Mouse (Mus musculus): ENCODE measurements around the gene Zswim3. TPM values are rescaled to one million over a fixed set of nuclear protein-coding genes. Genes with fewer than 3 reads are reported as not detected.
A peak's percentile ranks its signal among the peaks of the same experiment; 100 is the strongest.
"Not testable (repeated sequence)": the region's sequence is repeated elsewhere in the genome, so short reads cannot be mapped to it uniquely, and the experiment has no call there.

Zswim3 gene
- polyA plus RNA-seq, 1 experiment from 2014 or later, result 5.4 TPM

DNA sequence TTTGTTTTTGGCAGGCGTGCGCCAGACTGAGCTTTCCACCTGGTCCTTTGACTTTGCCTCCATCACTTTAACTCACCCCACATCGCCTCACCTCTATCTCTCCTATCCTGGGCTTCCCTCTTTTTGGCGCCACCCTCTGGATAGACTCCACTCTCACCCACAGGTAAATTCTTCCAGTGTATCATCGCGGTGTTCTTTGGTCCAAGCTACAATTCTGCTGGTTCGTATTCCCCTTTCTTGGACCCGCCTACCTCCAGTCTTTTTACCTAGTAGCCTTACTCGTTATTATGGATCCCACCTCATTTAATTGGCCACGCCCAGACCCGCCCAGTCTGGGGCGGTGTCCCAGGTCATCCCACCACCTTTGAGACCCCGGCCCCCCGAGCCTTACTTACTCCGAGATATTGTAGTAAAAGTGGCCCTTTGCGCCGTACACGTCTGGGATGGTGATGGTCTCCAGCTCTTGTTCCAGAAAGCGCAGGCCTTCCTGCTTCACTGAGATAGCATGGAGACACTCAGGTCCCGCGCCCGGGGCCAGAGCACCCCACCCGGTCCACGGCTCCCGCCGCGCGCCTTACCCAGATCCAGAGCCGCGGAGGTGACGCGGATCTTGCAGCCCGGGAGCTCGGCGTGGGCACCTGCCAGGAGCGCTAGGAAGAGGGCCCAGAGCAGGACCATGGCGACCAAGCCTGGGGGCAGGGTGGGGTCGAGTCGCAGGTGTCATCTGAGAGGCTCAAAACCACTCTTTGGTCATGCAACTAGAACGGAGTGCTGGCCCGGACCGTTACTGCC lies 51.6 kb downstream of the Zswim3 start:
- H3K27ac ChIP-seq (ENCODE audit: poor library complexity, severe bottlenecking), result no peak overlapping the region

DNA sequence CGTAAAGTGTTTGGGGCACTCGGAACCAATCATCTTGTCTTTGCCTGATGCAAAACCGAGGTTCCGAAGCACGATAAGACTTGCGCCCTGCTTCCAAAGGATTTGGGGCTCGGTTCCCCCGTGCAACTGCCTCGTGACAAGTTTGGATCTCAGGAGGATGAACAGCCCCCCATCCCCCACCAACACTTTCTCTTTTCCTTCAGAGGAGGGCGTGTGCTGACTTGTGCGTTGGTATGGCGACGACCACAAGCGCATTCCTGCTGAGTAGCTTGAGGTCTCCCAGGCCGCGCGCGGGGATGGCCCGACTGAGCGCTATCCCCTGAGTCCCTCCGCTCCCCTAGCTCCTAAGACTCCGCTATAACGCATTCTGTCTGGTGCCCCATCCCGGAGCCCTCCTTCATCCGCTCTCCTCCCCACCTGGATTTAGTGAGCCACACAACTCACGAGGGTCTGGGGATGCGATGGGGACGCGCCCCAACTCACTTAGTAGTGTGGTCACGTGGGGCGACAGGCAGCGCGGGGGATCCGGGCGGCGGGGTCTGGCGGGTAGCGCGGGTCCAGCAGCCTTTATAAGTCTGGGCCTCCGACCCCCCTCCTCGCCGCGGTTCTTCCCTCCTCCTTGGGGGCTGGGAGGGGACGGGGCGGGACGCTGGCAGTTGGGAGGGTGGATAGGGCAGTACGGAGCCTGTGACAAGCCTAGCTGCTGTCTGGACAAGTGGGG lies 52.4 kb downstream of the Zswim3 start, which contains the start of gene Pltp:
Gene Pltp, minus strand, starts transcription at position 611 of the 721 bp plus-strand sequence.
- Histone ChIP-seq H3K9ac (peak within 1 kb of the TSS; percentile 68), H3K36me3 (no peaks in the 10 kb centered on the region), H3K9me3 (replicated peaks) (no peaks in the 10 kb centered on the region), H3K27ac (ENCODE audit: poor library complexity, severe bottlenecking) (no peak within 1 kb of the TSS), H3K4me1 (replicated peaks) (peaks cover 35% of the 10 kb centered on the region), H3K4me3 (peak within 1 kb of the TSS; percentile 57), H3K4me2 (peak within 1 kb of the TSS; percentile 98), H3K27me3 (replicated peaks) (peaks cover 68% of the 10 kb centered on the region)
- under 1% methylated on average over 47 of the region's 47 CpGs for WGBS
- peak; percentile 58; the same call in 1 of the 2 replicates for ATAC-seq (ENCODE audit: insufficient number of reproducible peaks, low FRiP score)

More for the DNA sequence above, 51.6 kb downstream of the Zswim3 start:
- Histone ChIP-seq H3K9me3 (replicated peaks) (no peaks in the 10 kb centered on the region), H3K27me3 (replicated peaks) (peaks cover 71% of the 10 kb centered on the region), H3K36me3 (no peaks in the 10 kb centered on the region), H3K9ac (peak overlapping the region; percentile 68), H3K4me2 (peak overlapping the region; percentile 98), H3K4me1 (replicated peaks) (peaks cover 27% of the 10 kb centered on the region), H3K4me3 (peak overlapping the region; percentile 57)
- WGBS, result 1% methylated on average over 42 of the region's 42 CpGs
- ATAC-seq (ENCODE audit: insufficient number of reproducible peaks, low FRiP score), result peak; percentile 27; the same call in 1 of the 2 replicates

DNA sequence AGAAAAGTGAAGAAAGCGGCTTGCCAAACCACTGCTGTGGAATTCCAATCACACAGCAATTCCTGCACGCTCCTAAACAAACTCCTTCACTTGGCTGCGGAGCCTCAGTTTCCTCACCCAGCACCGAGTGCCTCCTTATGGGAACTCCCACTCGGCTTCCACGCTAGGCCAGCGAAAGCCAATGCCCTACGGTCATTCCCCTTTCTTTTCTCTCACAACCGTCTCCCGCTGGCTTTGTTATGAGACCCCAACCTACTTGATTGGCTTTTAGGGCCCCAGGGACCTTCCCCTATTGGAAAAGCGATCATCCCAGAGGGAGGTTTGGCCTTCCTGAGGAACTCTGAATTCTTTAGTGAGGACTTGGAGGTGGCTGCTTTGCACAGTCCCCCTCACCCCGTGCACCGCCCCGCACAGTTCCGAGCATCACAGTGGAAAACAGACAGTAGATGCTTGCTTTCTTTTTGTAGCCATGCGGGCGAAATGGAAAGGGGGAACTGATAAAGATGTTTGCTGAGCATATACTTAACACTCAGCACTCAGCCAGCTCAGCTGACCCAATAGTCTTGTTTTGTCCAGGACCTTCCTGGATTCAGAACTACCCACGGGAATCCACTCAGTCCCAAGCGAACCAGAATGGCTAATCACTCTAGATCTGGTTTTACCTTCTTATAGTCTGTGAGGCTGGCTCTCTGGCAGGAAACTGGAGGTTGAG lies 53.1 kb downstream of the Zswim3 start:
- Histone ChIP-seq H3K27me3 (replicated peaks) (peaks cover 60% of the 10 kb centered on the region), H3K4me2 (peak overlapping the region; percentile 98), H3K27ac (ENCODE audit: poor library complexity, severe bottlenecking) (no peak overlapping the region), H3K9ac (peak overlapping the region; percentile 68), H3K4me3 (peak overlapping the region; percentile 57), H3K9me3 (replicated peaks) (no peaks in the 10 kb centered on the region), H3K36me3 (no peaks in the 10 kb centered on the region), H3K4me1 (replicated peaks) (peaks cover 40% of the 10 kb centered on the region)
- 5% methylated on average over 19 of the region's 19 CpGs for WGBS
- no peak for ATAC-seq (ENCODE audit: insufficient number of reproducible peaks, low FRiP score)

DNA sequence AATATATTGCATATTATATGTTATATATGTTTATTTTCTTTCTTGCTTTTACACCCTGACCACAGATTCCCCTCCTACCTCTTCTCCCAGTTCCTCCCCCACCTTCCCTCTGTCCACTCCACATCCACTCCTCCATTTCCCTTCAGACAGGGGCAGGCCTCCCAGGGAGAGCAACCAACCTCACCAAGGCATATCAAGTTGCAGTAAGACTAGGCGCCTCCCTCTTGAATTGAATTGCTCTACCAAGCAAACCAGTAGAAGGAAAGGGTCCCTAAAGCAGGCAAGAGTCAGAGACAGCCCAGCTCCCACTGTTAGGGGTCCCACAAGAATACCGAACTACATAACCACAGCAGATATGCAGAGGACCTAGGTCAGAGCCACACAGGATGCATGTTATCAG lies 54.3 kb downstream of the Zswim3 start:
- Histone ChIP-seq H3K4me2 (no peak overlapping the region), H3K9ac (no peak overlapping the region), H3K27ac (ENCODE audit: poor library complexity, severe bottlenecking) (no peak overlapping the region), H3K27me3 (replicated peaks) (peaks cover 56% of the 10 kb centered on the region), H3K4me1 (replicated peaks) (peaks cover 42% of the 10 kb centered on the region), H3K4me3 (no peak overlapping the region), H3K9me3 (replicated peaks) (no peaks in the 10 kb centered on the region), H3K36me3 (no peaks in the 10 kb centered on the region)
- ATAC-seq (ENCODE audit: insufficient number of reproducible peaks, low FRiP score), result no peak
- WGBS, result 37% methylated on average over 2 of the region's 2 CpGs

DNA sequence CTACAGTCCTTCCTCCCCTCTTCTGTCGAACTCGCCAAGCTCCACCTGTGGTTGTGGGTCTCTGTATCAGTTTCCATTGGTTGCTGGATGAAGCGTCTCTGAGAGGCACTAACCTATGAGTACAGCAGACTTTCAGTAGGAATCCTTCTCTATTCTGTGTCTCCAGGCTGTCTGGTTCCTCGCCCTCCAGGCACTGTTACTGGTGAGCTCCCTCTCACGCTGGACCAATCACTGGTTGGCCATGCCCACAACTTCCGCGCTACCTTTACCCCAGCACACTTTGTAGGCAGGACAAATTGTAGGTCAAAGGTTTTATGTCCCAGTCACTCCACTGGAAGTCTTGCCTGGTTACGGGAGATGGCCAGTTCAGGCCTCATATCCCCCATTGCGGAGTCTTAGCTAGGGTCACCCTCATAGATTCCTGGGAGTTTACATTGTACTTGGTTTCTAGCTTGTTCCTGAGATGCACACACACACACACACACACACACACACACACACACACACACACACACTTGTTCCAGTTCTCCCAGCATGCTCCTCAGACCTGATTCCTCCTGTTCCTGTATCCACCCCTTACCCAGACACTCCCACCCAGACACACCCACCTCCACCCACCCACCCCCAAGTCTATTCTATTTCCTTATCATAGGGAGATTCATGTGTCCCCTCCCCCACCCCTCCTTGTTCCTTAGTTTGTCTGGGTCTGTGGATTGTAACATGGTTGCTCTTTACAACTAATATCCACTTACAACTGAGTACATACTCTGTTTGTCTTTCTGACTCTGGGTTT lies 54.9 kb downstream of the Zswim3 start:
- peaks cover 49% of the 10 kb centered on the region for H3K27me3 ChIP-seq (replicated peaks)
- no peak for ATAC-seq (ENCODE audit: insufficient number of reproducible peaks, low FRiP score)

DNA sequence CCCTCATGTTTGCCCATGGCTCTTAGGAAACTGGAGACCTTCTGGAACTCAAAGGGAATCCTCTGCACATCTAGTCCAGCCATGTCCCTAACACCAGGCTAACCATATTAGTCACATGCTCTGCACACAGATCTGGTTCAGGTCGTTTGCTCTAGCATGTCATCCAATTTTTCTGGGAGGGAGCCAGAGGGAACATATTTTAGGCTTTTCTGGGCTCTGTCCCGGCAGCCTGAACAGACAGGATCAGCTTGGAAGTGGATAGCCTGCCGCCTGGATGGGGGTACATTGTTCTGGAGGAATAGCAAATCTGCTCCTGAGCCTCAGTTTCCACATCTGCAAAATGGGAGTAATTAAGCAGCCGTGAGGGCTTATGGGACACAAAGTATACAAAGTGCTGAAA lies 56.2 kb downstream of the Zswim3 start:
- Histone ChIP-seq H3K4me1 (replicated peaks) (peaks cover 48% of the 10 kb centered on the region), H3K4me2 (no peak overlapping the region), H3K27ac (ENCODE audit: poor library complexity, severe bottlenecking) (no peak overlapping the region), H3K9me3 (replicated peaks) (no peaks in the 10 kb centered on the region), H3K27me3 (replicated peaks) (peaks cover 38% of the 10 kb centered on the region), H3K36me3 (no peaks in the 10 kb centered on the region), H3K4me3 (no peak overlapping the region), H3K9ac (no peak overlapping the region)
- WGBS, result 70% methylated on average over 4 of the region's 4 CpGs
- ATAC-seq (ENCODE audit: insufficient number of reproducible peaks, low FRiP score), result no peak

More for the DNA sequence above, 54.9 kb downstream of the Zswim3 start:
- no peaks in the 10 kb centered on the region for H3K36me3 ChIP-seq
- no peaks in the 10 kb centered on the region for H3K9me3 ChIP-seq (replicated peaks)
- no peak overlapping the region for H3K4me3 ChIP-seq
- H3K9ac ChIP-seq, result no peak overlapping the region
- no peak overlapping the region for H3K27ac ChIP-seq (ENCODE audit: poor library complexity, severe bottlenecking)
- peaks cover 47% of the 10 kb centered on the region for H3K4me1 ChIP-seq (replicated peaks)
- H3K4me2 ChIP-seq, result no peak overlapping the region
- WGBS, result 56% methylated on average over 9 of the region's 9 CpGs

DNA sequence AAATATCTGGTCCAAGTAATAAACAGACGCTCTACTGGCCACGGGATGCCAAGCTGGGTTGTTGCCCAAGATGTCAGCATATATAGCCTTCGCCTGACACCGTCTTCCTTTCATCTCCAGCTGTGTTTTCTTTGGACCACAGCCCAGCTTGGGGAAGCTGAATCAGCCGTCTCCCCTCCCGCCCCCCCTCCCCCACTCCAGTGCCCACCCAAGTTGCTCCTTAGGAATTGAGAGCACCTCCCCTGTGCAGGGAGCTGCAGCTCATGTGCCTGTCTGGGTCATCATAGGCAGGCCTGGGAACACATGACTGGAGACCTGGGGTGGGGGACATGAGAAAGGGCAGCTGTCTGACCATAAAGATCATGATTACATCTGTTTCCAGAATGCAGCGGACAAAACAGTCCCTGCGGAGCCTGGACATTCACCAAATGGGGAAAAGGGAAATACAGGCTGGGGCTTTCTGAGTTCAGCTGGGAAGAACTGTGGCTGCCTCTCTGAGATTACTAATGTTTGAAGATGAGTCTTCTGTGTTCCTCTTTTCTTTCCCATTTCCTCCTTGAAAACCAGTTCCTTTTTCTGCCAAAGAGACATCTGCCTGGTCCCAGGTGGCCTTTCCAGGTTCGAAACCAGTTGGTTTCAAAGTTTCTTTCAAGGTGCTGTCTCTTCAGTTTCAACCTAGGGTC lies 57.4 kb downstream of the Zswim3 start:
- no peak overlapping the region for H3K4me2 ChIP-seq
- no peak overlapping the region for H3K27ac ChIP-seq (ENCODE audit: poor library complexity, severe bottlenecking)
- no peak overlapping the region for H3K9ac ChIP-seq
- H3K4me3 ChIP-seq, result no peak overlapping the region
- no peaks in the 10 kb centered on the region; the same call in 1 of the 2 replicates for H3K9me3 ChIP-seq (replicated peaks)
- no peaks in the 10 kb centered on the region for H3K36me3 ChIP-seq
- WGBS, result 41% methylated on average over 9 of the region's 9 CpGs
- H3K4me1 ChIP-seq (replicated peaks), result peaks cover 47% of the 10 kb centered on the region
- peaks cover 25% of the 10 kb centered on the region for H3K27me3 ChIP-seq (replicated peaks)
- peak; percentile 58 for ATAC-seq (ENCODE audit: insufficient number of reproducible peaks, low FRiP score)

DNA sequence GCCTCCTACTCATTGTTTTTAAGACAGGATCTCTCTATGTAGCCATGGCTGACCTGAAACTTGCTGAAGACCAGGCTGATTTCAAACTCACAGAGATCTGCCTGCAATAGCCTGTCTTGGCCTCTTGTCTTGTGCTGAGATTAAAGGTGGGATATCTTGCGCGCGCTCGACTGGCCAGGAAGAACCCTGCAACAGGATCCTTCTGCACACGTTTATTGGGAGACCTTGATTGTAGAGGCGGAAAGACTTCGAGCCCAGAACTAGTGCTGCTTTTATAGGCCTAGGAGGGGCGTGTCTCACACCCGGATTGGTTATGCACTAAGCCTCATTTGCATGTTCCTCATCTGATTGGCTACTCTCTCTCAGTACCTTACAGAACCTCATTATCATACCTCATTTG lies 58.5 kb downstream of the Zswim3 start:
- H3K4me2 ChIP-seq; ATAC-seq (ENCODE audit: insufficient number of reproducible peaks, low FRiP score); H3K9ac ChIP-seq; H3K9me3 ChIP-seq (replicated peaks); H3K4me3 ChIP-seq; H3K36me3 ChIP-seq; H3K27ac ChIP-seq (ENCODE audit: poor library complexity, severe bottlenecking): not testable (repeated sequence)
- Histone ChIP-seq H3K27me3 (replicated peaks) (peaks cover 14% of the 10 kb centered on the region), H3K4me1 (replicated peaks) (peaks cover 44% of the 10 kb centered on the region)
- 87% methylated on average over 9 of the region's 9 CpGs for WGBS

DNA sequence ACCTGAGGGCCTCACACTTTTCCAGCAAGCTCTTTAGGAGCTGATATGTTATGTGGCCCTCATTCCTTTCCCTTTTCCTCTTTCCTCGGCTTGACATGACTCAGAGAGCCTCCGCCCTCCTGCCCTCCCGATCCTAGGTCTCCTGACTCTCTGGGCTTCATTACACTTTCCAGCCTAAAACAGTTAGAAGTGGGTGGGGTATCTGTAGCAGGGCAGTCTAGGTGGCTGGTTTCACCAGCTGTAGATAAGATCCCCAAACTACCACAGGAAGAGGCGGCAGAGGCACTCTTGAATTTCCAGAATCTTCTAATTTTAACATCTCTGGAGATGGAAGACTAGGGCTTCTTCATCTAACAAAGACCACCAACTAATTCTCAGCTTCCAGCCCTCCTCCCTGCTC lies 59.7 kb downstream of the Zswim3 start:
- no peak overlapping the region for H3K4me2 ChIP-seq
- H3K4me3 ChIP-seq, result no peak overlapping the region
- H3K9me3 ChIP-seq (replicated peaks), result peaks cover 8% of the 10 kb centered on the region
- H3K27ac ChIP-seq (ENCODE audit: poor library complexity, severe bottlenecking), result no peak overlapping the region
- H3K9ac ChIP-seq, result no peak overlapping the region
- no peak for ATAC-seq (ENCODE audit: insufficient number of reproducible peaks, low FRiP score)
- WGBS, result 49% methylated on average over 4 of the region's 4 CpGs
- peaks cover 38% of the 10 kb centered on the region for H3K4me1 ChIP-seq (replicated peaks)
- H3K36me3 ChIP-seq, result no peaks in the 10 kb centered on the region
- H3K27me3 ChIP-seq (replicated peaks), result peaks cover 5% of the 10 kb centered on the region; the same call in 1 of the 2 replicates
